Mouse (Mus musculus): ENCODE results near the gene 4931428F04Rik.

GRCm38 (mm10) chr8:105293405-105293804 is 3.7 kb upstream of the 4931428F04Rik start:
- TF ChIP-seq MAFK (IDR thresholded peaks at IDR 0.05; ENCODE audit: insufficient read depth, low read depth, low read length) (no peak), ZC3H11A (IDR thresholded peaks at IDR 0.05; ENCODE audit: borderline replicate concordance, low read depth, low read length) (no peak), HCFC1 (IDR thresholded peaks at IDR 0.05; ENCODE audit: borderline replicate concordance, insufficient read depth, low read length) (no peak), CHD2 (IDR thresholded peaks at IDR 0.05; ENCODE audit: low read depth, low read length) (no peak)
